Comparison of ENCODE assay signal across 9 mouse cellular contexts in genomic region chr10:96621361-96621945, GRCm38 (mm10). TPM values are rescaled to one million over a fixed set of nuclear protein-coding genes. Genes with fewer than 3 reads are reported as not detected.
A peak's percentile ranks its signal among the peaks of the same experiment; 100 is the strongest.
DNase-seq lines count a peak whose midpoint lies in the region; ATAC-seq and TF ChIP-seq lines count a peak whose summit lies in the region.
"Had no signal": no experiment of that assay in that cellular context is flagged by ENCODE, and none has a peak within 500 bp of the region (broad histone marks: within the 10 kb centered on the region; RNA-seq: fewer than 3 reads in every experiment).

No protein-coding gene starts in this region.

- no peak overlapping the region for H3ac ChIP-seq in C2C12 (ENCODE audit: control insufficient read depth, insufficient read length, low read depth)

- TF ChIP-seq POLR2A in embryonic fibroblast, embryonic 13.5 days (IDR thresholded peaks at IDR 0.05; ENCODE audit: low read depth, low read length) = no peak

- WGBS in heart, embryonic 11.5 days (ENCODE audit: insufficient replicate concordance) = 78% methylated on average over 4 of the region's 4 CpGs
- WGBS in limb, embryonic 15.5 days = 59% methylated on average over 4 of the region's 4 CpGs

- H3K4me2 ChIP-seq in heart, embryonic 11.5 days = peak overlapping the region; percentile 56
- H3K4me2 ChIP-seq in limb, embryonic 15.5 days = peak overlapping the region; percentile 45

- peaks cover 21% of the 10 kb centered on the region for H3K4me1 ChIP-seq in heart, embryonic 11.5 days (ENCODE audit: control insufficient read depth, insufficient read depth, low read length)
- H3K4me1 ChIP-seq in embryonic fibroblast, embryonic 13.5 days (ENCODE audit: control insufficient read depth, insufficient read depth, low read length) = peaks cover 6% of the 10 kb centered on the region
- H3K4me1 ChIP-seq in limb, embryonic 15.5 days = peaks cover 23% of the 10 kb centered on the region

- H3K27ac ChIP-seq in heart, embryonic 11.5 days (ENCODE audit: low read depth, low read length) = no peak overlapping the region
- H3K27ac ChIP-seq in embryonic fibroblast, embryonic 13.5 days (ENCODE audit: insufficient read depth, low read length) = peak overlapping the region; percentile 69; the same call in 1 of the 2 replicates
- no peak overlapping the region for H3K27ac ChIP-seq in limb, embryonic 15.5 days

- intact Hi-C loops in heart, postnatal 36 days (cut with DNase I) = loop anchor here (5.0 kb wide), 2 partner anchors 364 to 691 kb away; no protein-coding TSS in a partner anchor

- H3K4me3 ChIP-seq in heart, embryonic 11.5 days (ENCODE audit: low read depth, low read length) = peak overlapping the region; percentile 51
- H3K4me3 ChIP-seq in C2C12 (ENCODE audit: insufficient read depth, poor library complexity, severe bottlenecking) = peak overlapping the region; percentile 18
- H3K4me3 ChIP-seq in embryonic fibroblast, embryonic 13.5 days (ENCODE audit: insufficient read depth, low read length) = peak overlapping the region; percentile 47
- H3K4me3 ChIP-seq in limb, embryonic 15.5 days = peak overlapping the region; percentile 49

- no peak overlapping the region for H3K9ac ChIP-seq in heart, embryonic 11.5 days (ENCODE audit: low read depth, low read length)
- H3K9ac ChIP-seq in limb, embryonic 15.5 days = no peak overlapping the region

- H3K79me2 ChIP-seq in C2C12 (ENCODE audit: control insufficient read depth, insufficient read depth) = peaks cover 97% of the 10 kb centered on the region

- no peaks in the 10 kb centered on the region for H3K27me3 ChIP-seq in heart, embryonic 11.5 days (ENCODE audit: control insufficient read depth, insufficient read depth, low read length)
- no peaks in the 10 kb centered on the region for H3K27me3 ChIP-seq in C2C12 (ENCODE audit: control insufficient read depth, insufficient read depth, insufficient read length)
- H3K27me3 ChIP-seq in limb, embryonic 15.5 days = no peaks in the 10 kb centered on the region

- H3K36me3 ChIP-seq in heart, embryonic 11.5 days (ENCODE audit: control insufficient read depth, insufficient read depth, low read length) = peaks cover 3% of the 10 kb centered on the region; the same call in 1 of the 2 replicates
- H3K36me3 ChIP-seq in C2C12 (ENCODE audit: control insufficient read depth, insufficient read depth) = peaks cover 61% of the 10 kb centered on the region
- H3K36me3 ChIP-seq in limb, embryonic 15.5 days = peaks cover 24% of the 10 kb centered on the region

- no peak for ATAC-seq in heart, embryonic 11.5 days (replicated peaks; ENCODE audit: insufficient number of reproducible peaks, low FRiP score, low TSS enrichment)
- ATAC-seq in limb, embryonic 15.5 days (ENCODE audit: insufficient number of reproducible peaks, low FRiP score, low TSS enrichment, low read depth) = no peak

- no peak for TF ChIP-seq CTCF in C2C12 (IDR thresholded peaks at IDR 0.05; ENCODE audit: control insufficient read depth, insufficient read depth, insufficient read length)
- no peak for TF ChIP-seq CTCF in embryonic fibroblast, embryonic 13.5 days (IDR thresholded peaks at IDR 0.05; ENCODE audit: borderline replicate concordance, insufficient read depth, low read length)

- H3K79me3 ChIP-seq in C2C12 (ENCODE audit: low read depth) = peaks cover 83% of the 10 kb centered on the region

- DNase-seq in heart, postnatal 36 days = no peak
- DNase-seq in right cerebral cortex, postnatal 14 days = no peak
- DNase-seq in right cerebral cortex, postnatal 4 days = no peak
- no peak for DNase-seq in thymus, postnatal 0 days (ENCODE audit: low spot score)

- no peaks in the 10 kb centered on the region for H3K9me3 ChIP-seq in heart, embryonic 11.5 days (replicated peaks; ENCODE audit: control insufficient read depth, low read length)
- H3K9me3 ChIP-seq in limb, embryonic 15.5 days = no peaks in the 10 kb centered on the region
- H3K9me3 ChIP-seq: G1E had no signal

TF ChIP-seq in C2C12, 6 proteins besides CTCF, POLR2A, EP300 and RAD21:
- no peak for TF ChIP-seq MYOG (IDR thresholded peaks at IDR 0.05; ENCODE audit: control insufficient read depth, extremely low read depth, insufficient read length)
- peak; percentile 52 for TF ChIP-seq CEBPB (IDR thresholded peaks at IDR 0.05; ENCODE audit: low read depth)

RNA-seq across cellular contexts. Expression of gene Btg1, which starts 4.6 kb away (rescaled TPM):
- 35.2 and 36.6 TPM in 2 replicates for polyA plus RNA-seq in heart, embryonic 11.5 days (2014; fragmentation: Nextera tagmentation; extraction: Ambion mirVana)
- 10 to 100 TPM; 45.9 to 54.3 TPM for total RNA-seq in heart, postnatal 36 days (2021)
- 31.7 TPM for polyA plus RNA-seq in C2C12 (2012; fragmentation: generic; extraction: Trizol)
- 65.8 and 66.4 TPM in 2 replicates for polyA plus RNA-seq in embryonic fibroblast, embryonic 13.5 days (2011; ENCODE audit: insufficient read length, low read depth, missing spikeins)
- polyA plus RNA-seq in limb, embryonic 15.5 days (2015; fragmentation: Nextera tagmentation; extraction: Ambion mirVana) = 48.8 and 75.6 TPM in 2 replicates
- 127 and 139 TPM in 2 replicates for polyA plus RNA-seq in thymus, postnatal 0 days (2015; fragmentation: Nextera tagmentation; extraction: Ambion mirVana)
